Mouse (Mus musculus): ENCODE measurements at regions not wholly inside any gene's neighbourhood (a gene's known extent, or its start where the extent isn't known, plus 50 kb on each side); places are given as distances from the start of the nearest gene placed in this dataset.

GRCm38 (mm10) chr12:77539661-77540431 is 301.9 kb downstream of the Fut8 start:
- no peaks in the 10 kb centered on the region for H3K9me3 ChIP-seq
- no peak for DNase-seq (ENCODE audit: extremely low spot score, low spot score)
- no peaks in the 10 kb centered on the region for H3K36me3 ChIP-seq (replicated peaks)
- no peaks in the 10 kb centered on the region for H3K27me3 ChIP-seq (ENCODE audit: poor library complexity, severe bottlenecking)
- 89% methylated on average over 10 of the region's 10 CpGs for WGBS
- H3K4me3 ChIP-seq, result no peak overlapping the region
- peaks cover 15% of the 10 kb centered on the region; the same call in 1 of the 2 replicates for H3K4me1 ChIP-seq
- no peak overlapping the region for H3K27ac ChIP-seq

DNA sequence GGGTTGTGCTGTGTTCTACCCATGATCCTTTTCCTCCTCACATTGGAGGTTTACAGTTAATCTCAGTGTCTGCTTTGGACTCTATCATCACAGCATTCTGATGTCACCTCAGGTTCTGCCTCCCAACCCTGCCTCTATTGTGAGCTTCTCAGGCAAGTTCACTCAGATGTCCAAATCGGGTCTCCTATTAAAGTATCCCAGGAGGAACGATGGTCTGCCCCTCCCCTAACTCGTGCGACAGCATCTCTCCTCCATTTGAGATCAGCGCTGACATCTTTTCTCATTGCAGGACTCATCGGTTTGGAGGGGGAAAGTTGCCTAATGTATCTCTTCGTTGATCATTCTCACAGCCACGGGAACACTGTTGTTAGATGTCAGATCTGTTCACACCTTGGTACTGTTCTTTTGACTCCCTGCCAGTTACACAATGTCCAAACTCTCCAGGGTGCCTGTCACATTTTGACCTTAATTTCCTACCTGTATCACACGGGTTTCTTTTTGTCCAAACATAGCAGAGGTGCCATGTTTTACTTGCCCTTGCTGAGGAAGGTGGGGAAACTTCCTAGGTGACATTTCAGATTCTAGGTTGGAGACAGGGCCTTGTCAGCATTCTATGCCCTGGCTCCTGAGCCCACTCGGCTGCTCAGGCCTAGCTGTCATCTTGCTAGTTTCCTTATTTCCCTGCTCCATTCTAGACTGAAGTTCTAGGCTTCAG is 303.3 kb downstream of the Fut8 start:
- no peaks in the 10 kb centered on the region for H3K9me3 ChIP-seq
- no peak for DNase-seq (ENCODE audit: extremely low spot score, low spot score)
- no peaks in the 10 kb centered on the region for H3K36me3 ChIP-seq (replicated peaks)
- H3K4me1 ChIP-seq, result peaks cover 11% of the 10 kb centered on the region; the same call in 1 of the 2 replicates
- no peak overlapping the region for H3K27ac ChIP-seq
- no peaks in the 10 kb centered on the region for H3K27me3 ChIP-seq (ENCODE audit: poor library complexity, severe bottlenecking)
- H3K4me3 ChIP-seq, result no peak overlapping the region
- WGBS, result 87% methylated on average over 10 of the region's 10 CpGs

DNA sequence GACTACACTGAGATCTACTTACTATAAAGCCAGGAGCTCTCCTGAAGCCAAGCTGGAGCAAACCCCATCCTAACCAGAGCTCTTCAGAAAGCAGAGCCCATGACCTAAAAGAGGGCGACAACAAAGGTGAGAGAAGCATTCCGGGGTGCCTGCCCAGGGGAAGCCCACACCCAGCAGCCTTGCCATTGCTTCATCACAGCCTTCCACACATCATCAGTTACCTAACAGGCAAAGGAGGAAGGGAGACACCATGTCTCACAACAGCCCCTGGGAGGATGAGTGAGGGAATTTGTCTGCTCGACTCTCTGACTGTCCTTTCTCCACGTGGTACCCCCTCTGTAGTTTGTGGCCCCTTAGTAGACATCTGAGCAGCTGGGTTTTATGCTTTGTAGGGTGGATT is 303.9 kb downstream of the Fut8 start:
- Histone ChIP-seq H3K36me3 (replicated peaks) (no peaks in the 10 kb centered on the region), H3K4me3 (no peak overlapping the region), H3K27ac (no peak overlapping the region), H3K9me3 (no peaks in the 10 kb centered on the region), H3K27me3 (ENCODE audit: poor library complexity, severe bottlenecking) (no peaks in the 10 kb centered on the region), H3K4me1 (peaks cover 13% of the 10 kb centered on the region; the same call in 1 of the 2 replicates)
- DNase-seq (ENCODE audit: extremely low spot score, low spot score), result no peak
- WGBS, result 89% methylated on average over 4 of the region's 4 CpGs

DNA sequence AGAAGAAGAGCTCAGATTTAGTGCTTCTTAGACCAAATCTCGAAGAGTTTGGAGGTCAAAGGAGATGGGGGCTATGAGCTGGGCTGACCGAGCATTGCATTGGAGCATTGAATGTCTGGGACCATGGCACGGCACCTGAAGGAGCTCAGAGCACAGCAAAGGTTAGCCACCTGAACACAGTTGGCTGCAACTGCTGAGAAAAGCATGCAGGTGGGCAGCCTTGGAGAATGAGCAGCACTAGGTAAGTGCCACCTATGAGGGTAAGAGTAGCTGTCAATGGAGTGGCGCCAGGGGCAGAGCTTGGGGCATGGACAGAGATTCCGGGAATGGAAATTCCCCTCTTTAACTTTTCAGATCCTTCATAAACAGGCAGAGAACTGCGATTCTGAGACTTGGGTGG is 305.7 kb downstream of the Fut8 start:
- Histone ChIP-seq H3K27me3 (ENCODE audit: poor library complexity, severe bottlenecking) (no peaks in the 10 kb centered on the region), H3K36me3 (replicated peaks) (no peaks in the 10 kb centered on the region), H3K27ac (no peak overlapping the region), H3K4me1 (peaks cover 8% of the 10 kb centered on the region; the same call in 1 of the 2 replicates), H3K9me3 (no peaks in the 10 kb centered on the region), H3K4me3 (no peak overlapping the region)
- 89% methylated on average over 6 of the region's 6 CpGs for WGBS
- no peak for DNase-seq (ENCODE audit: extremely low spot score, low spot score)

DNA sequence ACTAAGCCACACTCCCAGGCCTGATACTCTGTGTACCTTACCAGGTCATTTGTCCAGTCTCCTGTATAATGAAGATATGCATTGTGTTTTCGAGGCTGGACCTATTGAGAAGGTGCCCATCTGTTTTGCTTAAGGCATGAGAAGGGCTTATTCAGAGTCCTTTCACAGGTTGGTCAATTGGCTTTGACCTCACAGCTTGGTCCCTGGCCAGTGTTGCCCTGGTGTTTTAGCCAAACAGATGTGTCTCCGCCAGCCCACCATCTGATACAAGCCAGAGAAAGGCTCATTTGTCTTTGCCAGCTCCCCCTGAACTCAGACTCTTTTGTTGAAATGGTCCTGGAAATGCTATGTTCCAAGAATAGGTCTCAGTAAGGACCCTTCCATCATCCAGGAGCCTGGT is 308.2 kb downstream of the Fut8 start:
- Histone ChIP-seq H3K27ac (no peak overlapping the region), H3K27me3 (ENCODE audit: poor library complexity, severe bottlenecking) (no peaks in the 10 kb centered on the region), H3K4me1 (peaks cover 4% of the 10 kb centered on the region; the same call in 1 of the 2 replicates), H3K36me3 (replicated peaks) (no peaks in the 10 kb centered on the region), H3K9me3 (no peaks in the 10 kb centered on the region), H3K4me3 (no peak overlapping the region)
- 79% methylated on average over 2 of the region's 2 CpGs for WGBS
- DNase-seq (ENCODE audit: extremely low spot score, low spot score), result no peak

DNA sequence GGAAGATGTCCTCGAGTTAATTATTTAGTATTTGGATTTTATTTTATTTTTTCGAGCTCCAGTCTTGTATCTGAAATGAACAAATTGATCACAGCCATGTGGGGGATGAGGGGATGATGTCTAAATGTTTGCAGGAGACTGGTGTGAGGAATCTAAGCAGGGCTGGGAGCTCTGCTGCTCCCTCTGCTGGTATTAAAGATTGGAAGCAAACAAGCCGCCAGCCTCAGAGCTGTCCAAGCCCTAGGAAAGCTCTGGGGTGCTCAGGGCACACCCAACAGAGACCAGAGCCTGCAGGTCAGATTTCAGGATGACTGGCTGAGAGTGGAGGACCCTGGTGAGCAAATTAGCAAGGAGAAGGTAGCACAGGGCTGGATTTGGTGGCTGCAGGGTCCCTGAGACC is 330.4 kb downstream of the Fut8 start:
- 13% methylated on average over 3 of the region's 3 CpGs for WGBS
- Histone ChIP-seq H3K4me3 (no peak overlapping the region), H3K36me3 (replicated peaks) (no peaks in the 10 kb centered on the region), H3K9me3 (no peaks in the 10 kb centered on the region), H3K4me1 (peaks cover 15% of the 10 kb centered on the region), H3K27ac (no peak overlapping the region), H3K27me3 (ENCODE audit: poor library complexity, severe bottlenecking) (no peaks in the 10 kb centered on the region)
- peak; percentile 39 for DNase-seq (ENCODE audit: extremely low spot score, low spot score)

GRCm38 (mm10) chr12:77570501-77570900 is 332.6 kb downstream of the Fut8 start:
- DNase-seq (ENCODE audit: extremely low spot score, low spot score), result no peak
- Histone ChIP-seq H3K9me3 (no peaks in the 10 kb centered on the region), H3K27me3 (ENCODE audit: poor library complexity, severe bottlenecking) (no peaks in the 10 kb centered on the region), H3K4me3 (no peak overlapping the region), H3K36me3 (replicated peaks) (no peaks in the 10 kb centered on the region), H3K27ac (no peak overlapping the region), H3K4me1 (peaks cover 18% of the 10 kb centered on the region)
- 86% methylated on average over 3 of the region's 3 CpGs for WGBS

DNA sequence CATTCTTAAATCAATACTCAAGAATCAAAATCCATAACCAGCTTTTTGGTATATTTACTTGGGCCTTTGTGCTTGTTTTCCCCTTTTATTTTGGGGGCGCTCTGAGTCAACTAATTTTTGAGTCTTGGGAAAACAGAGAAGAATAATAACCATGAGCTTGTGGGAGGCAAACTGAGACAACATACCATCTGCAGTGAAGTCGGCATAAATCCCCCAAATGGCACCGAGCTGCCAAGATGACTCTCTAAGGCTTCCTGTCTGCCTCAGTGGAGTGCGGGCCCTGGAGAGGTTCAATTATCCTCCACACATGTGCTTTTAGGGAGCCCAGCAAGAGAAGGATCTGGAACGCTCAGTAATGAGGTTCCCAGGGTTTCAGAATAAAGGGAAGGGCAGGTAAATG is 333.1 kb downstream of the Fut8 start:
- H3K4me3 ChIP-seq, result no peak overlapping the region
- H3K9me3 ChIP-seq, result no peaks in the 10 kb centered on the region
- H3K4me1 ChIP-seq, result peaks cover 18% of the 10 kb centered on the region
- no peaks in the 10 kb centered on the region for H3K36me3 ChIP-seq (replicated peaks)
- H3K27ac ChIP-seq, result no peak overlapping the region
- 84% methylated on average over 5 of the region's 5 CpGs for WGBS
- H3K27me3 ChIP-seq (ENCODE audit: poor library complexity, severe bottlenecking), result no peaks in the 10 kb centered on the region
- no peak for DNase-seq (ENCODE audit: extremely low spot score, low spot score)

GRCm38 (mm10) chr12:77575046-77575445 is 337.1 kb downstream of the Fut8 start:
- Histone ChIP-seq H3K4me1 (peaks cover 18% of the 10 kb centered on the region), H3K27ac (no peak overlapping the region), H3K36me3 (replicated peaks) (no peaks in the 10 kb centered on the region), H3K9me3 (no peaks in the 10 kb centered on the region), H3K4me3 (no peak overlapping the region), H3K27me3 (ENCODE audit: poor library complexity, severe bottlenecking) (no peaks in the 10 kb centered on the region)
- DNase-seq (ENCODE audit: extremely low spot score, low spot score), result no peak
- WGBS, result 69% methylated on average over 3 of the region's 3 CpGs

DNA sequence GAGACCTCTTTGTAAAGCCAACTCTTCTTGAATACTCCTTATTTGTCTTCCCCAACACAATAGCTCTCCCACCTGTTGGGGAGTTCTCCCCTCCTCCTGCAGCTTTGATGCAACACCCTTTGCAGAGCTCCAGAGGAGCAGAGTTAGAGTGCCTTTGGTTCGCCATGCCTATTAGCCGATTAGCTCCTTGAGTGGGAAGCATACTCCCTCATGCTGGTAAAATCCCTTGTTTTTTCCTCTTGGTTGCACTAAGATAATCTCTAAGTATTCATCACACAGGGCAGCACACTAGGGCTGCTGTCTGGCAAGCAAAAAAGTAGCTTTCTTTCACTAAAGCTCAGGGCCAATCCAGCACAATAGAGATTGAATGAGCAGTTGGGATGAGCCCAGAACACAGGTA is 350.4 kb downstream of the Fut8 start:
- WGBS, result 13% methylated on average over 2 of the region's 2 CpGs
- Histone ChIP-seq H3K27ac (no peak overlapping the region), H3K27me3 (ENCODE audit: poor library complexity, severe bottlenecking) (no peaks in the 10 kb centered on the region; the same call in 1 of the 2 replicates), H3K9me3 (no peaks in the 10 kb centered on the region), H3K4me3 (no peak overlapping the region), H3K36me3 (replicated peaks) (no peaks in the 10 kb centered on the region), H3K4me1 (peaks cover 23% of the 10 kb centered on the region)
- DNase-seq (ENCODE audit: extremely low spot score, low spot score), result no peak

- H3K27me3 ChIP-seq (ENCODE audit: poor library complexity, severe bottlenecking), result no peaks in the 10 kb centered on the region; the same call in 1 of the 2 replicates
Measured at GRCm38 (mm10) chr12:77589416-77589815, 351.5 kb downstream of the Fut8 start.

DNA sequence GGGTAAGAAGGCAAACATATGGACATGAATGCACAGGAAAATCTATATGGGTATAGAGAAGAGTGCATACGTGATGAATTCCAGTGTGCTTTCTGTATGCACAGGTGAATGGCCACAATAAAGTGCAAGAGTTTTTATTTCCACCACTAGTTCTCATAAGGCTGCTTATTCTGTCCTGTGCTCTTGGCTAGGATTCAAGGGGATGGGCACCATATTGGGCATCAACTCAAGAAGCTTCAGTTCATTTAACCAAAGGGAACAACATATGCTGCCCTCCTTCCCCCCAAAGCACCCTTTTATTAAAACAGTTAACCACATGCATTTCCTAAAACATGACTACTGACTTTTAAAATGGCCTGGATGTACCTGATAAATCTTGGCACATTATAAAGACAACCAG is 356.2 kb downstream of the Fut8 start:
- 93% methylated on average over 1 of the region's 1 CpGs for WGBS
- Histone ChIP-seq H3K27me3 (ENCODE audit: poor library complexity, severe bottlenecking) (no peaks in the 10 kb centered on the region; the same call in 1 of the 2 replicates), H3K4me3 (no peak overlapping the region), H3K9me3 (no peaks in the 10 kb centered on the region), H3K27ac (no peak overlapping the region), H3K4me1 (peaks cover 24% of the 10 kb centered on the region), H3K36me3 (replicated peaks) (no peaks in the 10 kb centered on the region)
- no peak for DNase-seq (ENCODE audit: extremely low spot score, low spot score)

More at GRCm38 (mm10) chr12:77589416-77589815, 351.5 kb downstream of the Fut8 start:
- Histone ChIP-seq H3K9me3 (no peaks in the 10 kb centered on the region), H3K4me1 (peaks cover 23% of the 10 kb centered on the region), H3K36me3 (replicated peaks) (no peaks in the 10 kb centered on the region), H3K27ac (no peak overlapping the region), H3K4me3 (no peak overlapping the region)
- 74% methylated on average over 5 of the region's 5 CpGs for WGBS
- DNase-seq (ENCODE audit: extremely low spot score, low spot score), result no peak

GRCm38 (mm10) chr12:77594657-77595056 is 356.7 kb downstream of the Fut8 start:
- H3K4me3 ChIP-seq, result no peak overlapping the region
- DNase-seq (ENCODE audit: extremely low spot score, low spot score), result no peak
- 79% methylated on average over 3 of the region's 3 CpGs for WGBS
- no peaks in the 10 kb centered on the region for H3K9me3 ChIP-seq
- peaks cover 19% of the 10 kb centered on the region for H3K4me1 ChIP-seq
- no peaks in the 10 kb centered on the region for H3K36me3 ChIP-seq (replicated peaks)
- no peaks in the 10 kb centered on the region; the same call in 1 of the 2 replicates for H3K27me3 ChIP-seq (ENCODE audit: poor library complexity, severe bottlenecking)
- no peak overlapping the region for H3K27ac ChIP-seq
